ENCODE assay signal across 29 mouse cellular contexts in the genomic region with DNA sequence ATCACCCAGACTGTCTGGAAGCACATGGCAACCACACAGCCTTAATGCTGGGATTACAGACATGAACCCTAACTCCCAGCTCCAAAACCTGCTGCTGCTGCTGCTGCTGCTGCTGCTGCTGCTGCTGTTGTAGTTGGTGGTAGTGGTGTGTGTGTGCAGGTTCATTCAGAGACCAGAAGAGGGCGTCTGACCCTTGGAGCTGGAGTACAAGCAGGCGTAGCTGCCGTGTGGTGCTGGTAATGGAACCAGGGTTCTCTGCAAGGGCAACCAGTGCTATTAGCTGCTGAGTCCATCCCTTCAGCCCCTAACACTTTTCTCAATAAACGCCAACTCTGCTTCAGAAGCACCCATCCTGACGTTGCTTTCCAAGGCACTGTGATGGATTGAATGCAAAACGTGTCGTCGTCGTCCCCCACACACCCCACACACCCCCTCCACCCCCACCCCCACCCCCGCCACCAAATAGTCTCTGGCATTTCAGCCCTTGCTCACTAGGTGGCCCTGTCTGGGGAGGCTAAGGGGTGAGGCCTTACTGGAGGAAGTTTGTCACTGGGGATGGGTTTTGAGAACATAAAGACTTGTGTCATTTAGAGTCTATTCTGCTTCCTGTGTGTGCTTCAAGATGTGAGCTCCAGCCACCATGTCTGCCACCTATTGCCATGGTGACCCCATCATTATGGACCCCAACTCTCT. TPM values are rescaled to one million over a fixed set of nuclear protein-coding genes. Genes with fewer than 3 reads are reported as not detected.
DNase-seq lines count a peak whose midpoint lies in the region; ATAC-seq and TF ChIP-seq lines count a peak whose summit lies in the region.
"Had no signal": no experiment of that assay in that cellular context is flagged by ENCODE, and none has a peak within 500 bp of the region (broad histone marks: within the 10 kb centered on the region; RNA-seq: fewer than 3 reads in every experiment).

No protein-coding gene starts in this region.

- H3K27ac ChIP-seq in intestine, postnatal 0 days (ENCODE audit: low read depth, low read length), result no peak overlapping the region
- H3K27ac ChIP-seq in intestine, embryonic 15.5 days, result no peak overlapping the region
- H3K27ac ChIP-seq in lung, postnatal 0 days (ENCODE audit: low read length), result no peak overlapping the region
- H3K27ac ChIP-seq in ES-Bruce4 (ENCODE audit: insufficient read depth, low read length), result no peak overlapping the region
- H3K27ac ChIP-seq: embryonic facial prominence, embryonic 10.5 days; forebrain, embryonic 15.5 days; hindbrain, embryonic 12.5 days; layer of hippocampus, adult 2 months; stomach, embryonic 15.5 days had no signal

- no peaks in the 10 kb centered on the region for H3K9me3 ChIP-seq in intestine, postnatal 0 days (ENCODE audit: control insufficient read depth)
- H3K9me3 ChIP-seq in intestine, embryonic 15.5 days, result no peaks in the 10 kb centered on the region
- no peaks in the 10 kb centered on the region for H3K9me3 ChIP-seq in lung, postnatal 0 days (ENCODE audit: low read length)
- H3K9me3 ChIP-seq in ES-Bruce4 (replicated peaks; ENCODE audit: control insufficient read depth, insufficient read depth, low read length, poor library complexity, severe bottlenecking), result no peaks in the 10 kb centered on the region
- H3K9me3 ChIP-seq: forebrain, embryonic 15.5 days; hindbrain, embryonic 12.5 days; stomach, embryonic 15.5 days had no signal

- no peak for TF ChIP-seq EP300 in lung, postnatal 0 days (IDR thresholded peaks at IDR 0.05)
- 0 out of 2 replicates have a peak, but pooled peaks have one; percentile 12 for TF ChIP-seq EP300 in ES-Bruce4 (IDR thresholded peaks at IDR 0.05; ENCODE audit: insufficient read depth, low read depth, low read length)

- 0 out of 2 replicates have a peak, but pooled peaks cover 3% of the 10 kb centered on the region for H3K4me1 ChIP-seq in intestine, postnatal 0 days (replicated peaks; ENCODE audit: control insufficient read depth, insufficient read depth, low read length)
- peaks cover 6% of the 10 kb centered on the region; the same call in 1 of the 2 replicates for H3K4me1 ChIP-seq in intestine, embryonic 15.5 days (replicated peaks)
- no peaks in the 10 kb centered on the region for H3K4me1 ChIP-seq in lung, postnatal 0 days (ENCODE audit: insufficient read depth, low read depth, low read length)
- no peaks in the 10 kb centered on the region for H3K4me1 ChIP-seq in ES-Bruce4 (ENCODE audit: control insufficient read depth, insufficient read depth, low read length)
- H3K4me1 ChIP-seq: forebrain, embryonic 15.5 days; hindbrain, embryonic 12.5 days; stomach, embryonic 15.5 days had no signal

- no peak for DNase-seq in lung, postnatal 0 days (ENCODE audit: low spot score)
- DNase-seq in lung, adult 18-20 months, result no peak
- no peak for DNase-seq in thymus, postnatal 36 days
- DNase-seq in gastrocnemius, postnatal 14 days, result no peak
- DNase-seq: adrenal gland, adult 2 months; cerebellum, adult 9-10 months; gastrocnemius, postnatal 36 days; heart, postnatal 14 days; kidney, postnatal 14 days; lung, postnatal 10 days; midbrain, embryonic 14.5 days; right cerebral cortex, postnatal 25 days had no signal

- TF ChIP-seq POLR2A in ES-Bruce4 (IDR thresholded peaks at IDR 0.05; ENCODE audit: insufficient read depth, low read length), result no peak

- H3K4me2 ChIP-seq in intestine, postnatal 0 days (replicated peaks; ENCODE audit: low read depth), result no peak overlapping the region
- H3K4me2 ChIP-seq in intestine, embryonic 15.5 days (replicated peaks), result no peak overlapping the region
- H3K4me2 ChIP-seq in lung, postnatal 0 days (replicated peaks; ENCODE audit: low read depth, low read length), result no peak overlapping the region
- H3K4me2 ChIP-seq: forebrain, embryonic 15.5 days; heart, embryonic 11.5 days; hindbrain, embryonic 12.5 days; stomach, embryonic 15.5 days had no signal

- WGBS in intestine, postnatal 0 days, result 80% methylated on average over 10 of the region's 10 CpGs
- WGBS in intestine, embryonic 15.5 days, result 77% methylated on average over 10 of the region's 10 CpGs
- 62% methylated on average over 10 of the region's 10 CpGs for WGBS in lung, postnatal 0 days

- intact Hi-C loops in gastrocnemius, postnatal 14 days (cut with DNase I; ENCODE audit: low total_unique reads), result no loop called here

- H3K4me3 ChIP-seq in intestine, postnatal 0 days (ENCODE audit: low read depth, low read length), result no peak overlapping the region
- H3K4me3 ChIP-seq in intestine, embryonic 15.5 days (replicated peaks), result no peak overlapping the region
- H3K4me3 ChIP-seq in lung, postnatal 0 days (ENCODE audit: low read depth, low read length), result no peak overlapping the region
- H3K4me3 ChIP-seq in ES-Bruce4 (ENCODE audit: low read depth, low read length), result peak overlapping the region; percentile 39
- H3K4me3 ChIP-seq: embryonic facial prominence, embryonic 10.5 days; forebrain, embryonic 15.5 days; hindbrain, embryonic 12.5 days; layer of hippocampus, adult 2 months; myocyte; stomach, embryonic 15.5 days had no signal

- H3K9ac ChIP-seq in intestine, postnatal 0 days (ENCODE audit: low read depth, low read length), result no peak overlapping the region
- no peak overlapping the region for H3K9ac ChIP-seq in intestine, embryonic 15.5 days
- no peak overlapping the region for H3K9ac ChIP-seq in lung, postnatal 0 days (replicated peaks; ENCODE audit: low read depth)
- H3K9ac ChIP-seq in ES-Bruce4 (ENCODE audit: low read depth, poor library complexity, severe bottlenecking), result no peak overlapping the region
- H3K9ac ChIP-seq: forebrain, embryonic 15.5 days; hindbrain, embryonic 12.5 days; stomach, embryonic 15.5 days had no signal

- no peaks in the 10 kb centered on the region for H3K36me3 ChIP-seq in intestine, postnatal 0 days (ENCODE audit: control insufficient read depth, insufficient read depth)
- no peaks in the 10 kb centered on the region for H3K36me3 ChIP-seq in intestine, embryonic 15.5 days
- H3K36me3 ChIP-seq in lung, postnatal 0 days (ENCODE audit: insufficient read depth, low read length), result no peaks in the 10 kb centered on the region
- H3K36me3 ChIP-seq in ES-Bruce4 (ENCODE audit: control insufficient read depth, insufficient read depth, low read length, poor library complexity, severe bottlenecking), result no peaks in the 10 kb centered on the region
- H3K36me3 ChIP-seq: embryonic facial prominence, embryonic 10.5 days; forebrain, embryonic 15.5 days; hindbrain, embryonic 12.5 days; stomach, embryonic 15.5 days had no signal

- no peak for ATAC-seq in intestine, postnatal 0 days
- no peak for ATAC-seq in intestine, embryonic 15.5 days
- ATAC-seq in lung, postnatal 0 days, result no peak
- peak; percentile 60; the same call in 1 of the 2 replicates for ATAC-seq in erythroblast, adult 5-6 weeks (replicated peaks; ENCODE audit: low FRiP score, poor library complexity, severe bottlenecking)
- ATAC-seq: forebrain, embryonic 15.5 days; inflammation-experienced regulatory T-cells, adult 6 months had no signal

- H3K27me3 ChIP-seq in intestine, postnatal 0 days (replicated peaks; ENCODE audit: control insufficient read depth, insufficient read depth, low read length), result no peaks in the 10 kb centered on the region
- no peaks in the 10 kb centered on the region for H3K27me3 ChIP-seq in intestine, embryonic 15.5 days (replicated peaks)
- H3K27me3 ChIP-seq in lung, postnatal 0 days (replicated peaks; ENCODE audit: insufficient read depth, low read length), result no peaks in the 10 kb centered on the region
- H3K27me3 ChIP-seq in ES-Bruce4 (ENCODE audit: control insufficient read depth, insufficient read depth, low read length, poor library complexity, severe bottlenecking), result no peaks in the 10 kb centered on the region
- H3K27me3 ChIP-seq: forebrain, embryonic 15.5 days; hindbrain, embryonic 12.5 days; stomach, embryonic 15.5 days had no signal

- TF ChIP-seq CTCF in intestine, postnatal 0 days (IDR thresholded peaks at IDR 0.05; ENCODE audit: low read depth), result peak; percentile 39
- TF ChIP-seq CTCF in lung, postnatal 0 days (IDR thresholded peaks at IDR 0.05), result peak; percentile 29
- TF ChIP-seq CTCF in ES-Bruce4 (IDR thresholded peaks at IDR 0.05; ENCODE audit: low read depth, low read length), result peak; percentile 73

RNA-seq across cellular contexts. Expression of a gene that starts 16.8 kb away (rescaled TPM):
- 3.7 and 4.4 TPM in 2 replicates for polyA plus RNA-seq in intestine, postnatal 0 days (2015; fragmentation: Nextera tagmentation; extraction: Ambion mirVana)
- 2.1 and 2.7 TPM in 2 replicates for polyA plus RNA-seq in intestine, embryonic 15.5 days (2015; fragmentation: Nextera tagmentation; extraction: Ambion mirVana)
- 1.6 and 1.9 TPM in 2 replicates for polyA plus RNA-seq in lung, postnatal 0 days (2015; fragmentation: Nextera tagmentation; extraction: Ambion mirVana)
- polyA plus RNA-seq in ES-Bruce4 (2011; ENCODE audit: insufficient read depth, insufficient read length, low read depth, missing spikeins), result 0.84 and 0.94 TPM in 2 replicates
- 4.0 and 6.9 TPM in 2 replicates for total RNA-seq in erythroblast, adult 5-6 weeks (2015; ENCODE audit: low replicate concordance)
- 2.9 and 6.6 TPM in 2 replicates for total RNA-seq in erythroblast, adult 5-6 weeks (2017; ENCODE audit: low replicate concordance)
- 10 to 100 TPM; 20.7 to 21.7 TPM for total RNA-seq in gastrocnemius, postnatal 14 days (2021)
- total RNA-seq: megakaryocyte, adult 5-6 weeks; neutrophil, adult 5-6 weeks had no signal
- polyA plus RNA-seq: forebrain, embryonic 15.5 days; hindbrain, embryonic 12.5 days; inflammation-experienced regulatory T-cells, adult 6 months had no signal

RNA-seq across cellular contexts. Expression of a gene that starts 20.1 kb away (rescaled TPM):
- 54.3 and 63.3 TPM in 2 replicates for polyA plus RNA-seq in intestine, postnatal 0 days (2015; fragmentation: Nextera tagmentation; extraction: Ambion mirVana)
- 0.30 and 0.39 TPM in 2 replicates for polyA plus RNA-seq in intestine, embryonic 15.5 days (2015; fragmentation: Nextera tagmentation; extraction: Ambion mirVana)
- polyA plus RNA-seq in lung, postnatal 0 days (2015; fragmentation: Nextera tagmentation; extraction: Ambion mirVana), result 0.07 TPM in 1 of 2 replicates, not detected in the other
- not detected in 2 replicates for polyA plus RNA-seq in ES-Bruce4 (2011; ENCODE audit: insufficient read depth, insufficient read length, low read depth, missing spikeins)
- not detected in 2 replicates for total RNA-seq in erythroblast, adult 5-6 weeks (2015; ENCODE audit: low replicate concordance)
- 0.70 TPM in 1 of 2 replicates, not detected in the other for total RNA-seq in erythroblast, adult 5-6 weeks (2017; ENCODE audit: low replicate concordance)
- total RNA-seq in gastrocnemius, postnatal 14 days (2021), result not detected
- total RNA-seq: common myeloid progenitor, adult 5-6 weeks; gastrocnemius, postnatal 36 days; heart, postnatal 14 days; layer of hippocampus, adult 2 months; megakaryocyte, adult 5-6 weeks; neutrophil, adult 5-6 weeks had no signal
- polyA plus RNA-seq: C2C12; embryonic facial prominence, embryonic 10.5 days; forebrain, embryonic 15.5 days; heart, embryonic 11.5 days; hindbrain, embryonic 12.5 days; inflammation-experienced regulatory T-cells, adult 6 months; limb, embryonic 14.5 days; midbrain, embryonic 14.5 days; myocyte had no signal

RNA-seq across cellular contexts. Expression of a gene that starts 22.4 kb away (rescaled TPM):
- 0.34 and 0.41 TPM in 2 replicates for polyA plus RNA-seq in intestine, postnatal 0 days (2015; fragmentation: Nextera tagmentation; extraction: Ambion mirVana)
- 1.2 and 1.3 TPM in 2 replicates for polyA plus RNA-seq in intestine, embryonic 15.5 days (2015; fragmentation: Nextera tagmentation; extraction: Ambion mirVana)
- polyA plus RNA-seq in lung, postnatal 0 days (2015; fragmentation: Nextera tagmentation; extraction: Ambion mirVana), result 0.44 and 0.45 TPM in 2 replicates
- 3.5 and 5.8 TPM in 2 replicates for polyA plus RNA-seq in ES-Bruce4 (2011; ENCODE audit: insufficient read depth, insufficient read length, low read depth, missing spikeins)
- 47.1 and 65.0 TPM in 2 replicates for total RNA-seq in erythroblast, adult 5-6 weeks (2015; ENCODE audit: low replicate concordance)
- 44.1 and 45.0 TPM in 2 replicates for total RNA-seq in erythroblast, adult 5-6 weeks (2017; ENCODE audit: low replicate concordance)
- total RNA-seq in gastrocnemius, postnatal 14 days (2021), result 1 to 10 TPM; 1.2 to 1.3 TPM

RNA-seq across cellular contexts. Expression of a gene that starts 31.2 kb away (rescaled TPM):
- 59.5 and 60.2 TPM in 2 replicates for polyA plus RNA-seq in intestine, postnatal 0 days (2015; fragmentation: Nextera tagmentation; extraction: Ambion mirVana)
- 137 and 147 TPM in 2 replicates for polyA plus RNA-seq in intestine, embryonic 15.5 days (2015; fragmentation: Nextera tagmentation; extraction: Ambion mirVana)
- 44.1 and 47.4 TPM in 2 replicates for polyA plus RNA-seq in lung, postnatal 0 days (2015; fragmentation: Nextera tagmentation; extraction: Ambion mirVana)
- polyA plus RNA-seq in ES-Bruce4 (2011; ENCODE audit: insufficient read depth, insufficient read length, low read depth, missing spikeins), result 161 and 168 TPM in 2 replicates
- 797 and 835 TPM in 2 replicates for total RNA-seq in erythroblast, adult 5-6 weeks (2015; ENCODE audit: low replicate concordance)
- 707 and 918 TPM in 2 replicates for total RNA-seq in erythroblast, adult 5-6 weeks (2017; ENCODE audit: low replicate concordance)
- total RNA-seq in gastrocnemius, postnatal 14 days (2021), result 10 to 100 TPM; 60.9 to 61.2 TPM

RNA-seq across cellular contexts. Expression of a gene that starts 45.1 kb away (rescaled TPM):
- polyA plus RNA-seq in intestine, postnatal 0 days (2015; fragmentation: Nextera tagmentation; extraction: Ambion mirVana), result 117 and 124 TPM in 2 replicates
- polyA plus RNA-seq in intestine, embryonic 15.5 days (2015; fragmentation: Nextera tagmentation; extraction: Ambion mirVana), result 132 and 143 TPM in 2 replicates
- polyA plus RNA-seq in lung, postnatal 0 days (2015; fragmentation: Nextera tagmentation; extraction: Ambion mirVana), result 149 and 152 TPM in 2 replicates
- 48.2 and 53.0 TPM in 2 replicates for polyA plus RNA-seq in ES-Bruce4 (2011; ENCODE audit: insufficient read depth, insufficient read length, low read depth, missing spikeins)
- 98.0 and 105 TPM in 2 replicates for total RNA-seq in erythroblast, adult 5-6 weeks (2015; ENCODE audit: low replicate concordance)
- 362 and 618 TPM in 2 replicates for total RNA-seq in erythroblast, adult 5-6 weeks (2017; ENCODE audit: low replicate concordance)
- total RNA-seq in gastrocnemius, postnatal 14 days (2021), result 10 to 100 TPM; 70.7 to 72.9 TPM

Comparison
In these comparisons a context has a peak if more than half of its experiments do, and no peak if none do; other contexts are left out.
1. RNA of a gene that starts 20.1 kb away (polyA plus RNA-seq): 54.3 to 63.3 TPM in intestine, postnatal 0 days; 0.30 to 0.39 TPM in intestine, embryonic 15.5 days, 0.07 TPM in lung, postnatal 0 days and not detected in ES-Bruce4; every median in the first group is over 10 times any median in the second.
2. Peak in every context shown above with its lines, with median percentiles within 50 percentile points of each other: CTCF ChIP-seq.